Mouse (Mus musculus): ENCODE measurements around the gene Cfb. TPM values are rescaled to one million over a fixed set of nuclear protein-coding genes. Genes with fewer than 3 reads are reported as not detected.
"Not testable (repeated sequence)": the region's sequence is repeated elsewhere in the genome, so short reads cannot be mapped to it uniquely, and the experiment has no call there.

Gene Cfb
- total RNA-seq (2022), result 10 to 100 TPM in 3 of 4 experiments, 1 to 10 TPM in 1; 9.5 to 29.5 (median 17.1) TPM

DNA sequence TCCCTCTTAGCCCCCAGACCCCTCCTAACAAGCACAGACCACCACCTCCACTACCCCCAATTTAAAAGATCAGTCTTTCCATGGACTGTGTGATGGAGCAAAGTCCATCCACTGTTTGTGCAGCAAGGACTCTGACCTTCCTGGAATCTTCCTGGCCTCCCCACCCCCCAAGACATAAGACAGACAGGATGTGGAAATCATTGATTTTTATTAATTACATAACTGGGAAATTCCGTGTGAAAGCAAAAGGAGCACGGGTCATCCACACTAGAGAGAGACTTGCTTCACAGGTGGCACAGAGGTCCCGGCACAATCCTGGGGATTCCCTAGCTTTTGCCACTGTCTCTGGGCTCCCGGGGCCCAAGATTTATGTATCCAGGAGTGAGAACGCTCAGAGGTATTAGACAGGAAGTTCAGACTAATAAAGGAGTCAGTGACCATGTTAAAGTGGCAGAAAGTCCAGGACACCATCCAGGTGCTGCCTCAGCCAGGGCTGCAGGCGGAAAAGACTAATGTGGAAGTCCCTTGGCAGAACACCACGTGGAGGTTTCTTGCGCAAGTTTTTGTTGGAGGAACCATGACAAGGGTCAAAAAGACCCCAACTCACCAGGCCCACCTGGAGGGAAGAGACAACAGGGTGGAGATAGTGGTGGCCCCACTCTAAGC, at the start of gene Cfb:
Gene Cfb, minus strand, starts transcription at position 103 of the 666 bp plus-strand sequence.
- no peak for DNase-seq

- no peak for DNase-seq
Measured at GRCm38 (mm10) chr17:34911945-34912351, 49.6 kb upstream of the Cfb start.

GRCm38 (mm10) chr17:34910982-34911381, 48.7 kb upstream of the Cfb start:
- no peak for DNase-seq

DNA sequence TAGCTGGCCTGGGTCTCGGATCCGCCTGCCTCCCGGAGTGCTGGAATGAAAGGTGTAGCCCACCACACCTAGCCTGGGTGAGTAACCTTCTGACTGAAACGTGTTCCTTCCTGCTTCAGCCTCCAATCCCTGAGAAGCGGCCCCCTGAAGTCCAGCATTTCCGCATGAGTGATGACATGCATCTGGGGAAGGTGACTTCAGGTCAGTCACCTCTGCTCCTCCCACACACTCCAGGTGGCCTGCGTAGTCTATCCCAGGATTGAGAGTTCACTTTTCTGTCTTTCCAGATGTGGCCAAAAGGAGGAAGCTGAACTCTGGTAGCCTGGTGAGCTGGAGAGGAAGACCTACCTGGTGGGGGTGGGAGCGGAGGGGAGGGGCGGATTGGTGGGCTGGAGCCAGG, 40.6 kb upstream of the Cfb start:
- DNase-seq, result no peak

DNA sequence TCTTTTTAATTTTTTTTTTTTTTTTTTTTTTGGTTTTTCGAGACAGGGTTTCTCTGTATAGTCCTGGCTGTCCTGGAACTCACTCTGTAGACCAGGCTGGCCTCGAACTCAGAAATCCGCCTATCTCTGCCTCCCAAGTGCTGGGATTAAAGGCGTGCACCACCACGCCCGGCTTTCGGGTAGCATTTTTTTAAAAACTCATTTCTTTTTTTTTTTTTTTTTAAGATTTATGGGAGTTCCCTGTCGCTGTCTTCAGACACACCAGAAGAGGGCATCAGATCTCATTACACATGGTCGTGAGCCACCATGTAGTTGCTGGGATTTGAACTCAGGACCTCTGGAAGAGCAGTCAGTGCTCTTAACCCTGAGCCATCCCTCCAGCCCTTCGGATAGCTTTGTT, 39.6 kb upstream of the Cfb start:
- not testable (repeated sequence) for DNase-seq

DNA sequence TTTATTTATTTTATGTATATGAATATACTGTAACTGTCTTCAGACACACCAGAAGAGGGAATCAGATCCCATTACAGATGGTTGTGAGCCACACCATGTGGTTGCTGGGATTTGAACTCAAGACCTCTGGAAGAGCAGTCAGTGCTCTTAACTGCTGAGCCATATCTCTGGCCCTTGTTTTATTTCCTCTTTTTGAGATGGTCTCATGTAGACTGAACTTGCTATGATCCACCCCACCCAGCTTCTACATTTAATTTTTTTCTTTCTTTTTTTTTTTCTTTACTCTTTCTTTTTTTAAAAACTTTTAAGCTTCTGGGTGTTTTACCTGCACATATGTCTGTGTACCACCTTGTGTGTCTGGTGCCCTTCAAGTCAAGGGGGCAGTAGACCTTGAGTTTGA, 38.5 kb upstream of the Cfb start:
- not testable (repeated sequence) for DNase-seq

- no peak for DNase-seq
Measured at GRCm38 (mm10) chr17:34899890-34900243, 37.5 kb upstream of the Cfb start.

DNA sequence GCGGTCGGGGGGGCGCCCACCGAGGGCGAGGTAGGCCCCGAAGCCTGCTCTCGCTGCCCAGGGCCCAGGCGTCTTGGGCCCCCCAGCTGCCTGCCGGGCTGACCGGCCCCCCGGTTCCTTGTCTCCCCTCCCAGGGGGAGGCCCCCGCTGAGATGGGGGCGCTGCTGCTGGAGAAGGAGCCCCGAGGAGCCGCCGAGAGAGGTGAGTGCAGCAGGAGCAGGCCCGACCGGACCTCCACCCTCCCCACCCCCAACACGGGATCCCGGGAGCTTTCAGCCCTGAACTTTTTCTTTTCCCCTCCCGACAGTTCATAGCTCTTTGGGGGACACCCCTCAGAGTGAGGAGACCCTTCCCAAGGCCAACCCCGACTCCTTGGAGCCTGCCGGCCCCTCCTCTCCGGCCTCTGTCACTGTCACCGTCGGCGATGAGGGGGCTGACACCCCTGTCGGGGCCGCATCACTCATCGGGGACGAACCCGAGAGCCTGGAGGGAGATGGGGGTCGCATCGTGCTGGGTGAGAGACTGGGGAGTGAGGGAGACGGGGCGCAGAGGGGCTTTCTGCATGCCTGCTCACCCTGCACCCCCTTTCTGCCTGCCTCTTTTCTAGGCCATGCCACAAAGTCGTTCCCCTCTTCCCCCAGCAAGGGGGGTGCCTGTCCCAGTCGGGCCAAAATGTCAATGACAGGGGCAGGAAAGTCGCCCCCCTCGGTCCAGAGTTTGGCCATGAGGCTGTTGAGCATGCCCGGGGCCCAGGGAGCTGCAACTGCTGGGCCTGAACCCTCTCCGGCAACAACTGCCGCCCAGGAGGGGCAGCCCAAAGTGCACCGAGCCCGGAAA, 37.0 kb upstream of the Cfb start:
- DNase-seq, result no peak

- no peak for DNase-seq
Measured at GRCm38 (mm10) chr17:34898706-34899052, 36.4 kb upstream of the Cfb start.

- DNase-seq, result peak; percentile 74
Measured at GRCm38 (mm10) chr17:34898160-34898586, 35.9 kb upstream of the Cfb start, which contains the start of the genes C2 and Ehmt2. TSS of gene C2 (minus strand) at chr17:34898265. TSS of gene Ehmt2 (plus strand) at chr17:34898469.

DNA sequence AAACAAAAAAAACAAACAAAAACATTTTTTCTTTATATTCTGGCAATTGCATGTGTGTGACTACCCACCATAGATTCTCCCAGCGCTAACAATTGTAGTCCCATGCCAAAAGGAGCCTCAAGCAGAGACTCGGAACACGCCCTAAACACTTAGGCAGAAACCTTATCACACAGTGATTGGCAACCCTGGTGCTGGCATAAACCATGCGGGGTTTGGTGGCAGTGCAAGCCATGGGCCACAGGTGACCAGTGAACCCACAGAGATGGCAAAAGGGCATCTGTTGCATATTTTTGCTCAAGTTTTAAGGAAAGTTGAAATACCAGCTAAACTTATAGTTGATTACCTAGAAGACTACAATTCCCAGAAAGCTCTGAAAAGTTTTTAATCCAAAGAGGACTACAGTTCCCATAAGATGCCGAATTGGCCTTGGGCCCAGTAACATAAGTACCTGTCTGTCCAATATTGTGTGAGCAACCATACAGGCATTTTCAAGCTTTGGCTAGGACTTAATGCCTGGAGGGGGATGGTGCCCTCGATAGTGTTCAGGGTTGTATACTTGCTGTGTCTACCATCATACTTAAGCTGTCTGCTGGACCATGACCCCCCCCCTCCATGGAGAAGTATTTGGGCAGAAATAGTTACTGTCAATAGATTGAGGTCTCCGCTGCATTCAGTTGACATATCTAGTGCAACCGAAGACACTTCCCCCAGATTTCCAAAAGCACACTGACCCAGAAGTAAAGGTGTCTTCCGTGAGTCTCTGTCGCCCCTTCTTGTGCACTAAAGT, 35.2 kb upstream of the Cfb start:
- no peak for DNase-seq

- no peak for DNase-seq
Measured at GRCm38 (mm10) chr17:34896366-34896765, 34.0 kb upstream of the Cfb start.

DNA sequence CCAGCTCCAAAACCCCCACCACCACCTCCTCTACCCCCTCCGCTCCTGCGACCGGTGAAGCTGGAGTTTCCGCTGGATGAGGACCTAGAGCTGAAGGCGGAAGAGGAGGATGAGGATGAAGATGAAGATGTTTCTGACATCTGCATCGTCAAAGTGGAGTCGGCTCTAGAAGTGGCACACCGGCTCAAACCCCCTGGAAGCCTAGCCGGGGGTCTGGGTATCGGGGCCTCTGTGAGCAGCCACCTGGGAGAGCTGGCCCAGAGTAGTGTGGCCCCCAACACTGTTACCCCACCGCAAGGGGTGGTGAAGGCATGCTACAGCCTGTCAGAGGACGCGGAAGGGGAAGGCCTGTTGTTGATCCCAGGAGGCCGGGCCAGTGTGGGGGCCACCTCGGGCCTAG, 33.4 kb upstream of the Cfb start:
- no peak for DNase-seq

DNA sequence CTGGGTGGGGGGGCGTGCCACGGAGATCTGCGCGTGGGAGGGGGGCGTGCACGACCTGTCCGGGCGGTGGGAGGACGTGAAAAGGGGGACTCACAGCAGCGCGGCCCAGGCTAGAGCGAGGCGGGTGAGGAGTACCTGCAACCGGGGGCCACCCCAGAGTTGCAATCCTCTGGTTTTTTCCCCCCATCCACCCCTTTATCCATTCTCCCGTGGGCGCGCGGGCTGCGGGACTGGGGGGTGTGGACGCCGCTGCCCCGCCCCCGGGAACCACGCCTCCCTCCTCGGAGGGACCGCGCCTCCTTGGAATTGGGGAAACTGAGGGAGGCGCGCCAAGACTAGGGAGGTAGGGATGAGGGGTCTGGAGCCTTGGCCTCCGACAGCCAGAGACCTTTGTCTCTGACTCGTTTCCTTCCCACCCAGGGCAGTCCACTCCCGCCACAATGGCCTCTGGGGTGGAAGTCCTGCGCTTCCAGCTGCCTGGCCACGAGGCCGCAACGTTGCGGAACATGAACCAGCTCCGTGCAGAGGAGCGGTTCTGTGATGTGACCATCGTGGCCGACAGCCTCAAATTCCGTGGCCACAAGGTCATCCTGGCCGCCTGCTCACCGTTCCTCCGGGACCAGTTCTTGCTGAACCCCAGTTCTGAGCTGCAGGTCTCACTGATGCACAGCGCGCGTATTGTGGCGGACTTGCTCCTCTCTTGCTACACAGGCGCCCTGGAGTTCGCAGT, 32.6 kb upstream of the Cfb start:
- no peak for DNase-seq

GRCm38 (mm10) chr17:34894074-34894597, 31.8 kb upstream of the Cfb start:
- peak; percentile 93 for DNase-seq

DNA sequence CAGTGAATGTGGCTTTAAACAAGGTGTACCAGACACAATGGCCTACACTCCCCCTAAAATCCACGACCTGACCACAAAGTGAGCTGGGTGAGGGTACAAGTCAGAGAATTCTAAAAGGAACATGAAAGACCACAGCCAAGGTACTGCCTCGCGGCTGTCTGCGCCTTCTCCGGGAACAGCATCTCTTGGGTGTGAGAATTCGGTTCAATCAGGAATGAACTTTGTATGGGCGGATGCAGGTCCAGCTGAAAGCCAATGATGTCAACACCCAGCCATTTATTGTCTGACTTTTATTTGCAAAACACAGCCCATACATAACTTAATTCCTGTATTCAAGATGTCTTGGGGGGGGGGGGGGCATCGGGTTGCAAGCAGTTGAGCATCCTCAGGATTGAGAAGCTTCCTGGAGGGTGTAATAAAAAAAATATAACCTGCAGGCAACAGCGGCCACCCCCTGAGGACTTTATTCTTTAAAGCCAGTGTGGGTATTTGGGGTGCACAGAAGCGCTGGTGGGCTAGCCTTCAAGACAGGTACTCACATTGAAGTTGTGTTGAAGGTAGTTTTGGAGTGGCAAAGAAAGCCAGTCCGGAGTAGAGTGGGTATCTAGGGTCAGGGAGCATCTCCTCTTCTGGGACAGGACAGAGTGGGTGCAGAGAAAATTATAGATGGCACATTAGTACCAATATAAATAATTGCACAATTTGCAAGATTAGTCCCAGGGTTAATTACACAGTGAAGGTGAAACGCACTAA, 30.9 kb upstream of the Cfb start:
- DNase-seq, result no peak

- DNase-seq, result no peak
Measured at GRCm38 (mm10) chr17:34891377-34891776, 29.1 kb upstream of the Cfb start.

DNA sequence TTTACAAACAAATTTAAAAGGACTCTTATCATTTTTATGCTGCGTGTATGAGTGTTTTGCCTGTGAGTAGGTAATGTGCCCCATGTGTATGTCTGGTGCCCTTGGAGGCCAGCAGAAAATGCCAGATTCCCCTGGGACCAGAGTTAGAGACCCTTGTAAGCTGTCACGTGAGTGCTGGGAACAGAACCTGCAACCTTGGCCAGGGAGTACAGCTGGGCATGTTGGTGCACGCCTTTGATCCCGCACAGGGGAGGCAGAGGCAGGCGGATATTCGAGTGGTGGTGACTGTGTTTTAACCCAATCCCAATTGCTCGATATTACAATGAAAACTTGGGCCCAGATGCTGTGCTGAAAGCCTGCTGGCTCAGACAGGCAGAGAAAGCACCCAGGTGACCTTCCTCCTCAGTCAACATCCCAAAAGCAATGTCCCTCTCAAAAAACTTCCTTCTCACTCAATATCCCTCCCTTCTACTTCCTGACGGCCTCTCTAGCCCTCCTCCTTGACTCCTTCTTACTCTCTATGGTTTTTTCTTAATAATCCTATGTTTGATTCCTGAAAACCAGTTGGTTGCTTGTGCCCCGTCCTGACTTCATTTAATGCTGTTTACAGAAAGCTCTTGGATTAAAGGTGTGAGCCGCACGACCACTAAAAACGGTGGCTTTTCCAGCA, 27.9 kb upstream of the Cfb start:
- DNase-seq, result no peak

- DNase-seq, result no peak
Measured at GRCm38 (mm10) chr17:34887942-34888341, 25.6 kb upstream of the Cfb start.

- no peak for DNase-seq
Measured at GRCm38 (mm10) chr17:34885615-34886014, 23.3 kb upstream of the Cfb start.

- DNase-seq, result no peak
Measured at GRCm38 (mm10) chr17:34884704-34885103, 22.4 kb upstream of the Cfb start.
